In genomic region chr10:13832546-13833033, GRCm38 (mm10) we compare ENCODE assay signal across 9 mouse cellular contexts. TPM values are rescaled to one million over a fixed set of nuclear protein-coding genes. Genes with fewer than 3 reads are reported as not detected.
A peak's percentile ranks its signal among the peaks of the same experiment; 100 is the strongest.
DNase-seq lines count a peak whose midpoint lies in the region; ATAC-seq lines count a peak whose summit lies in the region.
"Had no signal": no experiment of that assay in that cellular context is flagged by ENCODE, and none has a peak within 500 bp of the region (broad histone marks: within the 10 kb centered on the region; RNA-seq: fewer than 3 reads in every experiment).

No protein-coding gene starts in this region.

- no peak for DNase-seq in frontal cortex, postnatal 10 days (ENCODE audit: low spot score in 2 of 2)
- DNase-seq in heart, postnatal 4 days = peak; percentile 44
- no peak for DNase-seq in adrenal gland, adult 8-10 months
- DNase-seq in thymus, postnatal 4 days = no peak
- DNase-seq in thymus, adult 18-20 months = no peak
- DNase-seq: liver, embryonic 13.5 days had no signal

- peak; percentile 47 for ATAC-seq in frontal cortex, adult (ENCODE audit: low TSS enrichment)
- peak; percentile 83 for ATAC-seq in activated CD4-positive, CD25-positive, alpha-beta regulatory T cell, adult 4 months
- ATAC-seq in monocyte, adult 5-6 weeks (replicated peaks; ENCODE audit: insufficient number of reproducible peaks, low FRiP score, low TSS enrichment, poor library complexity, severe bottlenecking) = peak; percentile 73

RNA-seq across cellular contexts. Expression of gene Aig1, which starts 36.2 kb away (rescaled TPM):
- polyA plus RNA-seq in activated CD4-positive, CD25-positive, alpha-beta regulatory T cell, adult 4 months (2017; shearing (Covaris generic)) = 10 to 100 TPM; 15.6 to 19.7 TPM
- 10 to 100 TPM; 68.9 TPM for total RNA-seq in heart, postnatal 4 days (2021)
- 7.4 to 18.3 TPM (median 7.9 TPM) in 3 replicates for total RNA-seq in monocyte, adult 5-6 weeks (2017)
- total RNA-seq in adrenal gland, adult 8-10 months (2022) = 10 to 100 TPM; 24.8 to 38.4 (median 30.6) TPM
